Mouse (Mus musculus) layer of hippocampus, postnatal 25 days (tissue): ENCODE results near the gene Pcmt1. TPM values are rescaled to one million over a fixed set of nuclear protein-coding genes. Genes with fewer than 3 reads are reported as not detected.

Experiments
- DNase-seq, 2 experiments: peaks; one replicate each; pipeline ENCODE4 v3.0.0; 2022; ENCODE audit warnings: mixed read lengths in 2 of 2, low spot score in 1 of 2; ENCODE audit errors: extremely low spot score in 1 of 2
- total RNA-seq, 2 experiments: library from RNA; stranded (reverse); gene quantifications; 2 replicates each; pipeline ENCODE4 v1.2.3; 2021

The Pcmt1 gene
- total RNA-seq, 2 experiments from 2014 or later = 148 to 161 TPM

GRCm38 (mm10) chr10:7590792-7591191 is 90.1 kb downstream of the Pcmt1 start:
- no peak for DNase-seq

GRCm38 (mm10) chr10:7590234-7590689 is 90.7 kb downstream of the Pcmt1 start:
- DNase-seq = peak; percentile 29 to 35

GRCm38 (mm10) chr10:7589592-7590233 is 91.2 kb downstream of the Pcmt1 start, which contains the start of gene Lrp11:
Gene Lrp11 (plus strand): TSS chr10:7589800.
- DNase-seq = peak; percentile 85 to 88

- no peak for DNase-seq
Observed at GRCm38 (mm10) chr10:7586771-7587170, 94.2 kb downstream of the Pcmt1 start.

- peak; percentile 17 to 37 for DNase-seq
Observed at GRCm38 (mm10) chr10:7582891-7583557, 97.9 kb downstream of the Pcmt1 start.

GRCm38 (mm10) chr10:7582157-7582890 is 98.6 kb downstream of the Pcmt1 start:
- DNase-seq = peak in 1 of 2 experiments; percentile 14

- no peak for DNase-seq
Observed at GRCm38 (mm10) chr10:7581401-7581800, 99.5 kb downstream of the Pcmt1 start.

Other genes starting within 250 kb of the Pcmt1 start
- under 1 TPM; 0.07 to 0.76 TPM for gene Ulbp1, start 207.5 kb downstream of the Pcmt1 start, total RNA-seq
- 100 to 1,000 TPM; 190 to 207 TPM for gene Lrp11, start 91.3 kb downstream of the Pcmt1 start, total RNA-seq
- gene Nup43, start 13.6 kb downstream of the Pcmt1 start, total RNA-seq = 1 to 10 TPM; 5.6 to 6.1 TPM
- gene Lats1, start 78 bp upstream of the Pcmt1 start, total RNA-seq = 10 to 100 TPM; 34.6 to 40.2 TPM
- 10 to 100 TPM; 13.4 to 16.1 TPM for gene Katna1, start 44.9 kb upstream of the Pcmt1 start, total RNA-seq
- 10 to 100 TPM; 18.8 to 20.6 TPM for gene Ginm1, start 111.7 kb upstream of the Pcmt1 start, total RNA-seq
- gene Ppil4, start 111.8 kb upstream of the Pcmt1 start, total RNA-seq = 10 to 100 TPM; 31.9 to 32.1 TPM
- under 1 TPM; 0.10 to 0.12 TPM for gene Zc3h12d, start 151.3 kb upstream of the Pcmt1 start, total RNA-seq